Mouse (Mus musculus): ENCODE measurements around the gene Gnl2. TPM values are rescaled to one million over a fixed set of nuclear protein-coding genes. Genes with fewer than 3 reads are reported as not detected.

Gene Gnl2
- polyA plus RNA-seq, 1 experiment from 2014 or later, result 106 TPM

Other genes starting within 250 kb of the Gnl2 start
- gene Mtf1, start 214.5 kb upstream of the Gnl2 start, polyA plus RNA-seq (2014; fragmentation: Nextera tagmentation; extraction: Ambion mirVana), result 21.2 and 24.2 TPM in 2 replicates
- gene Yrdc, start 165.9 kb upstream of the Gnl2 start, polyA plus RNA-seq (2014; fragmentation: Nextera tagmentation; extraction: Ambion mirVana), result 43.5 and 49.2 TPM in 2 replicates
- 25.5 and 26.2 TPM in 2 replicates for gene 1110065P20Rik, start 165.4 kb upstream of the Gnl2 start, polyA plus RNA-seq (2014; fragmentation: Nextera tagmentation; extraction: Ambion mirVana)
- 0.18 and 0.23 TPM in 2 replicates for gene Maneal, start 154.4 kb upstream of the Gnl2 start, polyA plus RNA-seq (2014; fragmentation: Nextera tagmentation; extraction: Ambion mirVana)
- gene Epha10, start 135.7 kb upstream of the Gnl2 start, polyA plus RNA-seq (2014; fragmentation: Nextera tagmentation; extraction: Ambion mirVana), result 0.08 TPM in 1 of 2 replicates, not detected in the other
- gene 9930104L06Rik, start 79.5 kb upstream of the Gnl2 start, polyA plus RNA-seq (2014; fragmentation: Nextera tagmentation; extraction: Ambion mirVana), result 3.5 and 4.1 TPM in 2 replicates
- 190 and 201 TPM in 2 replicates for gene Cdca8, start 77.3 kb upstream of the Gnl2 start, polyA plus RNA-seq (2014; fragmentation: Nextera tagmentation; extraction: Ambion mirVana)
- gene Rspo1, start 30.2 kb upstream of the Gnl2 start, polyA plus RNA-seq (2014; fragmentation: Nextera tagmentation; extraction: Ambion mirVana), result 4.9 and 5.2 TPM in 2 replicates
- 0.07 and 0.19 TPM in 2 replicates for gene Dnali1, start 49.1 kb downstream of the Gnl2 start, polyA plus RNA-seq (2014; fragmentation: Nextera tagmentation; extraction: Ambion mirVana)
- gene Snip1, start 50.1 kb downstream of the Gnl2 start, polyA plus RNA-seq (2014; fragmentation: Nextera tagmentation; extraction: Ambion mirVana), result 26.7 and 31.3 TPM in 2 replicates
- gene Meaf6, start 68.5 kb downstream of the Gnl2 start, polyA plus RNA-seq (2014; fragmentation: Nextera tagmentation; extraction: Ambion mirVana), result 53.6 and 54.2 TPM in 2 replicates
- gene Zc3h12a, start 111.3 kb downstream of the Gnl2 start, polyA plus RNA-seq (2014; fragmentation: Nextera tagmentation; extraction: Ambion mirVana), result 1.0 and 1.3 TPM in 2 replicates